Mouse (Mus musculus) cerebellum, adult 2 months (tissue): ENCODE results near the gene Hdac9. TPM values are rescaled to one million over a fixed set of nuclear protein-coding genes. Genes with fewer than 3 reads are reported as not detected.
"Not testable (repeated sequence)": the region's sequence is repeated elsewhere in the genome, so short reads cannot be mapped to it uniquely, and the experiment has no call there.

Experiments
- DNase-seq, 2 experiments: peaks; one replicate each; pipeline ENCODE4 v3.0.0; 2021
- H3K27ac ChIP-seq: fragments of 200-500 bp; 2 replicates; pipeline ENCODE4 v1.5.1; 2012; ENCODE audit warnings: low read length, control low read depth, inconsistent platforms; ENCODE audit not compliant: insufficient read depth
- H3K27me3 ChIP-seq: fragments of 200-500 bp; 2 replicates; pipeline ENCODE4 v1.6.1; 2012; ENCODE audit warnings: inconsistent platforms, mild to moderate bottlenecking, low read length, moderate library complexity; ENCODE audit not compliant: control insufficient read depth, insufficient read depth
- H3K4me1 ChIP-seq: fragments of 200-500 bp; 2 replicates; pipeline ENCODE4 v1.6.1; 2011; ENCODE audit warnings: low read length; ENCODE audit not compliant: control insufficient read depth, insufficient read depth
- H3K4me3 ChIP-seq: fragments of 200-500 bp; replicated peaks from 2 replicates; pipeline ENCODE3; 2011; ENCODE audit warnings: mild to moderate bottlenecking, low read depth, low read length, control low read depth; ENCODE audit not compliant: insufficient read depth
- CTCF ChIP-seq: fragments of 200-500 bp; IDR thresholded peaks from 2 replicates; pipeline ENCODE4 v1.5.1; 2011; ENCODE audit warnings: low read depth, mild to moderate bottlenecking, control low read depth, low read length, moderate library complexity, borderline replicate concordance; ENCODE audit not compliant: insufficient read depth
- POLR2A ChIP-seq: fragments of 200-500 bp; IDR thresholded peaks from 2 replicates; pipeline ENCODE4 v1.6.1; 2011; ENCODE audit warnings: low read length, control low read depth, borderline replicate concordance; ENCODE audit not compliant: insufficient read depth
- WGBS: fragments of 180-500 bp; shearing (Covaris S2); methylation state at CpG from one replicate; pipeline ENCODE4 v1.1.7; 2018; 5-methylcytosine and 5-hydroxymethylcytosine counted together
- polyA plus RNA-seq: library from polyadenylated mRNA; depleted of rRNA; stranded (reverse); fragments of >200 nt; gene quantifications from 2 replicates; pipeline ENCODE4 v1.2.3, GENCODE M21; 2012; rRNA removed

The Hdac9 gene
- polyA plus RNA-seq, 1 experiment, result 9.3 TPM

DNA sequence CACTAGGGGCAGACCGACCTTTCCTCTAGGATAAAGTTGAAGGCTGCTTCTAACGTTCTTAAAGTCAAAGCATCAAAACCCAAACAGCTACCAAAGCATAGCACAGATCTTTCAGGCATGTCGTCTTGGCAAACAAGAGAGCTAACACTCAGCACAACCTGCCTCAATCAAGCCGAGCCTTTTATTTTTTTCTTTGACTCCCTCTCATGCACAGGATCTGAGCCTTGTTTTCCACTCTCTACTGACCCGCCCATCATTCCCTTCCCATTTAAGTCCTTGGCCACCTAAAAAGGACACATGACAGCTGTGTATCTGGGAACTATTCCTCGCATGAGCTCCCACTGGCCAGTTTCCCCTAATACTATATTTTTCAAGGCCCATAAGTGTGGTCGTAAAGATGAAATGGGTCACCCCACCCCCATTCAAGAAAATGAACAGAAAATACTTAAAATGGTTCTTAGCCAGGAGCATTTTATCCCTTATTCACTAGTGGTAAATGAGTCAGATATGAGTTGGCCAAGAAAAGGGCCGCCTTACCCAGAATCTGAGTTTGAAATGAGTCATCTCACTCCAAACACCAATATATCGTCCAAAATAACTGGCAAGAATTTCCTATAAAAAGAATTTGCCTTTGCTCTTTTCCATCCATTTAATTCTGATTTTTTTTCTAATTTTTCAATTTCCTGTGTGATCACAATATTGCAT is 840.9 kb downstream of the Hdac9 start:
- Histone ChIP-seq H3K27me3 (no peaks in the 10 kb centered on the region), H3K4me3 (no peak overlapping the region), H3K27ac (no peak overlapping the region), H3K4me1 (no peaks in the 10 kb centered on the region)
- DNase-seq, result no peak
- no peak for TF ChIP-seq CTCF
- TF ChIP-seq POLR2A, result no peak
- WGBS, result 68% methylated on average over 9 of the region's 9 CpGs

DNA sequence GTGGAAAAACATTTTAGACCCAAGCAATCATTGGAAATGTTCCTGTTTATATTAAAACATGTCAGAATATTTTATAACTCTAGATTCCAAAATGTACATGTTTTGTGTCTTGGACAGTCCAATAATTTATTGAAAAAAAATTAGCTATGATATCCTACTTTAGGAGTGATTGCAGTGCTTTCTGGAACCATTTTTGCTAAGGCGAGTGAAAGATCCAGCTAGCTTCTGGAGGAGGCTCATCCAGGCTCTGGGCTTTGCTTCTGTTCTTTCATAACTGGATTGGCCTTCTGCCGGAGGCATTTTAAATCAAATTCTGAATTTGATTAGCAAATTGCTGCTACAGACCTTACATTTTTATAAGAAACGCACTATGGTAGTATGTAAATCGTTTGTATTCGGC is 864.4 kb downstream of the Hdac9 start:
- no peaks in the 10 kb centered on the region for H3K27me3 ChIP-seq
- 90% methylated on average over 5 of the region's 5 CpGs for WGBS
- no peak for DNase-seq

DNA sequence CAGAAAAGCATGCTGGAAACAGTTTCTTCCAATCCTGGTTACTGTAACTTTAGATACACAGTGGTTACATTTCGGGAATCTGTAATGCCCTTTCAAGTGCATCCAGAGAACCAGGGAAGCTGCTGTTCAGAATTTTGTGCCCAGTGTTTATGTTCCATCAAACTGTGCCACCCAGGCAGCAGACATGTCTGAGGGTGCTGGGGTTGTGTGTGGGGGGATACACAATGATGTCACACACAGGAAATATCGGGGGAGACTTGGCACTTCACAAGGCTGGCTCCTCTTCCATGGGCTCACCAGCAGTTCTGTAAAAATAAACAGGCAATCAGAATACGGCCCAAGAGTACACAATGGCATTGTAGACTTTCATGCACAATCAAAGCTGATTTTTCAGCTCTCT is 864.9 kb downstream of the Hdac9 start:
- DNase-seq, result no peak
- no peak overlapping the region for H3K27ac ChIP-seq
- H3K4me1 ChIP-seq, result no peaks in the 10 kb centered on the region
- 64% methylated on average over 3 of the region's 3 CpGs for WGBS
- no peak overlapping the region for H3K4me3 ChIP-seq
- H3K27me3 ChIP-seq, result no peaks in the 10 kb centered on the region
- TF ChIP-seq POLR2A (no peak), CTCF (no peak)

More for the DNA sequence above, 864.4 kb downstream of the Hdac9 start:
- Histone ChIP-seq H3K4me3 (no peak overlapping the region), H3K4me1 (no peaks in the 10 kb centered on the region), H3K27ac (no peak overlapping the region)
- no peak for TF ChIP-seq POLR2A

DNA sequence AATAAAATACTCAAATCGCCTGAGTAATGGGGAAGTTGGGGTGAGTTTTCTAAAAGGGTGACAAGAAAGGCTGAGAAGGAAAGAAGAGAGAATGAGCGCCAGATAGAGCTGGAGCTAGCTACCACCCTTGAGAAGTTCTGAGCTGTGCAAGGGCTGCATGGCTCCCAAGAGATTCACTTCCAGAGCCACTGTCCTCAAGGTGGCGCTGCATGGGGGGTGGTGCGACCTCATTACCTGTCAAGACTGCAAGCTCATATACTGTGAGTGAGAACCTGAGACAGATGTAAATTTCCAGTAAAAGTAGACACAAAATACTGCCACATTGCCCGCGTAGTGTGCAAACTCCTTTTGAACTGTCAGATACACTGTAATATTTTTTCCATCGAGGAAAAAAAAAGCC is 865.8 kb downstream of the Hdac9 start:
- TF ChIP-seq CTCF (peak; percentile 21; the same call in 1 of the 2 replicates), POLR2A (no peak)
- no peaks in the 10 kb centered on the region for H3K4me1 ChIP-seq
- no peak for DNase-seq
- 63% methylated on average over 7 of the region's 7 CpGs for WGBS
- H3K4me3 ChIP-seq, result no peak overlapping the region
- H3K27me3 ChIP-seq, result no peaks in the 10 kb centered on the region
- H3K27ac ChIP-seq, result no peak overlapping the region

DNA sequence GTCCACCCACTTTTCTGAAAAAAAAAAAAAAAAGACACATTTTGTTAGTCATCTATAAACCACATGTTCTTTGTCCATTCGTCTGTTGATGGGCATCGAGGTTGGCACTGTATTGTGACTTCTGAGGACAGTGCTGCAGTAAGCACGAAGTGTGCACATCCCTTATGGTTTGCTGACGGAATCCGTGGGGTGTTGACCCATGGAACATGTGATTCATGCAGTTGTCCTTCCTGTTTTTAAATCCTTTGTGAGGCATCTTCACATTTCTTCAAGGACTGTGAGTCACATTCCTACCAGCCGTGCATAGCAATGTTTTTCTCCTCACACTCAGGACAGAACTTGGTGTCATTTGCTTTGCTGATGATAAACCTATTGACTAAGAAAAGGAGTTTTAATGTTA is 875.9 kb downstream of the Hdac9 start:
- no peak overlapping the region for H3K27ac ChIP-seq
- H3K4me3 ChIP-seq, result no peak overlapping the region
- no peak for DNase-seq
- no peaks in the 10 kb centered on the region for H3K4me1 ChIP-seq
- TF ChIP-seq CTCF (no peak), POLR2A (no peak)
- WGBS, result 78% methylated on average over 6 of the region's 6 CpGs
- H3K27me3 ChIP-seq, result no peaks in the 10 kb centered on the region

DNA sequence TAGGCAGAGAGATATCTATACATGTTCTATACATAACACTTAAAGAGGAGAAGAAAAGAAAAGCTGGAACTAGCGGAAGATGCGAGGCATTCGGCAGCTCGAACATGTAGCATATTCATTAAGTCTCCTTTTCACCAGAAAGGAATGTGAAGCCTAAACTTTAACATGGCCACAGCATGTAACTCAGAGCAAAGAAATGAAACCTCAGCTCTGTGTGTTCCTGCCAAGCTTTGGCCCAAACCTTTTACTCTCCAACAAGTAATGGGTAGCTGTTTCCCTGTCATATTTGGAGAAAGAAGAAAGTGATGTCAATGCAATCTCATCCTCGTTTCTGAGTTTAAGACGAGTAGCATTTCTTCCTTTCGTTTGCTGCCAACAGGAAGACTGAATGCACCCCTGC is 876.8 kb downstream of the Hdac9 start:
- H3K4me3 ChIP-seq, result no peak overlapping the region
- no peak overlapping the region for H3K27ac ChIP-seq
- TF ChIP-seq POLR2A (no peak), CTCF (no peak)
- 63% methylated on average over 7 of the region's 7 CpGs for WGBS
- no peak for DNase-seq
- no peaks in the 10 kb centered on the region for H3K4me1 ChIP-seq
- H3K27me3 ChIP-seq, result no peaks in the 10 kb centered on the region

DNA sequence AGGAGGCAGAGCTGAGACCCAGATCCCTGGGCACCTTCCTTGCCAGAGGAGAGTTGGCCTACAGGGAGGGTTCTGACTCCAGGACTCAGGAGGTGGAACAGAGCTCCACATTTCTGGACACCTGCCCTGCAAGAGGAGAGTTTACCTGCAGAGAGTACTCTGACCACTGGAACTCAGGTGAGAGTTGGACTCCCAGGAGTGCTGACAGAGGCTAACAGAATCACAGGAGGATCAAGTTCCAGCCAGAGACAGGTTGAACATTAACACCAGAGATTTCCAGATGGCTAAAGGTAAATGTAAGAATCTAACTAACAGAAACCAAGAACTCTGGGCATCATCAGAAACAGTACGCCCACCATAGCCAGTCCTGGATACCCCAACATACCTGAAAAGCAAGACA is 907.1 kb downstream of the Hdac9 start:
- not testable (repeated sequence) for H3K4me3 ChIP-seq, H3K4me1 ChIP-seq, DNase-seq, H3K27ac ChIP-seq, H3K27me3 ChIP-seq
- WGBS, result 95% methylated on average over 1 of the region's 1 CpGs

Other genes with a start within 250 kb of the Hdac9 start
- gene Prps1l1, start 67.7 kb upstream of the Hdac9 start, polyA plus RNA-seq, result not detected in 2 replicates
- 26.8 and 27.8 TPM in 2 replicates for gene Snx13, start 130.1 kb upstream of the Hdac9 start, polyA plus RNA-seq